13 mouse cellular contexts compared by ENCODE assay signal in the genomic region with DNA sequence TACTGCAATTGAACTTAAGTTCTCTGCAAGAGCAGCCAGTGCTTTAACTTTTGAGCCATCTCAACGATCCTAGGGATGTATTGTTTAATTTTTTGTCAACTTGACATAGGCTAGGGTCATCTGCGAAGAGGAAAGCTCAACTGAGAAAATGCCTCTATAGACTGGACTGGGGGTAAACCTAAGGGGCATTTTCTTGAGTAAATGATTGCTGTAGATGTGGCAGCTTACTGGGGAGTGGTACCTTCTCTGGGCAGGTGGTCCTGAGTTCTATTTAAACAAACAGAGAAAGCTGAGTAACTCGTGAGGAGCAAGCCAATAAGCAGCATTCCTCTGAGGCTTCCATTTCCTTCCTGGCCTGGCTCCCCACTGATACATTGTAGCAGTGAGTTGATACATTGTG. TPM values are rescaled to one million over a fixed set of nuclear protein-coding genes. Genes with fewer than 3 reads are reported as not detected.
DNase-seq lines count a peak whose midpoint lies in the region; ATAC-seq and TF ChIP-seq lines count a peak whose summit lies in the region.
"Had no signal": no experiment of that assay in that cellular context is flagged by ENCODE, and none has a peak within 500 bp of the region (broad histone marks: within the 10 kb centered on the region; RNA-seq: fewer than 3 reads in every experiment).

A gene (plus strand): TSS at position 301 of the 400 bp plus-strand sequence.

- no peak for ATAC-seq in lung, embryonic 16.5 days (ENCODE audit: low read depth)
- ATAC-seq in heart, embryonic 12.5 days (ENCODE audit: insufficient number of reproducible peaks, low FRiP score), result no peak
- ATAC-seq: liver, embryonic 12.5 days had no signal

- H3K9me3 ChIP-seq in lung, embryonic 16.5 days (ENCODE audit: control insufficient read depth, low read length), result no peaks in the 10 kb centered on the region; the same call in 1 of the 2 replicates
- no peaks in the 10 kb centered on the region for H3K9me3 ChIP-seq in heart, embryonic 12.5 days (replicated peaks)
- H3K9me3 ChIP-seq: forebrain, embryonic 12.5 days; hindbrain, embryonic 12.5 days; liver, embryonic 12.5 days had no signal

- H3K9ac ChIP-seq in lung, embryonic 16.5 days (ENCODE audit: low read length), result no peak within 1 kb of the TSS
- no peak within 1 kb of the TSS for H3K9ac ChIP-seq in heart, embryonic 12.5 days
- H3K9ac ChIP-seq: forebrain, embryonic 12.5 days; hindbrain, embryonic 12.5 days; liver, embryonic 12.5 days had no signal

- H3K27ac ChIP-seq in lung, embryonic 16.5 days (ENCODE audit: low read length), result no peak within 1 kb of the TSS
- no peak within 1 kb of the TSS for H3K27ac ChIP-seq in embryonic fibroblast, embryonic 13.5 days (ENCODE audit: insufficient read depth, low read length)
- no peak within 1 kb of the TSS for H3K27ac ChIP-seq in heart, embryonic 12.5 days (ENCODE audit: poor library complexity, severe bottlenecking)
- H3K27ac ChIP-seq: forebrain, embryonic 12.5 days; hindbrain, embryonic 12.5 days; liver, embryonic 12.5 days had no signal

- no peak within 1 kb of the TSS for H3ac ChIP-seq in myocyte (ENCODE audit: control insufficient read depth, insufficient read length)

- no peaks in the 10 kb centered on the region for H3K27me3 ChIP-seq in lung, embryonic 16.5 days (ENCODE audit: control insufficient read depth, insufficient read depth, low read depth, low read length)
- no peaks in the 10 kb centered on the region for H3K27me3 ChIP-seq in heart, embryonic 12.5 days (replicated peaks)
- no peaks in the 10 kb centered on the region for H3K27me3 ChIP-seq in myocyte (ENCODE audit: control insufficient read depth, insufficient read depth, insufficient read length)
- H3K27me3 ChIP-seq: forebrain, embryonic 12.5 days; hindbrain, embryonic 12.5 days; liver, embryonic 12.5 days had no signal

- H3K36me3 ChIP-seq in lung, embryonic 16.5 days (ENCODE audit: control insufficient read depth, insufficient read depth, low read length), result no peaks in the 10 kb centered on the region
- H3K36me3 ChIP-seq in heart, embryonic 12.5 days, result no peaks in the 10 kb centered on the region
- no peaks in the 10 kb centered on the region for H3K36me3 ChIP-seq in myocyte (ENCODE audit: control insufficient read depth, insufficient read depth)
- H3K36me3 ChIP-seq: forebrain, embryonic 12.5 days; hindbrain, embryonic 12.5 days; liver, embryonic 12.5 days had no signal

- TF ChIP-seq CTCF in embryonic fibroblast, embryonic 13.5 days (IDR thresholded peaks at IDR 0.05; ENCODE audit: borderline replicate concordance, insufficient read depth, low read length), result no peak

- H3K4me3 ChIP-seq in lung, embryonic 16.5 days (ENCODE audit: low read length), result no peak within 1 kb of the TSS
- no peak within 1 kb of the TSS for H3K4me3 ChIP-seq in embryonic fibroblast, embryonic 13.5 days (ENCODE audit: insufficient read depth, low read length)
- H3K4me3 ChIP-seq in heart, embryonic 12.5 days, result no peak within 1 kb of the TSS
- no peak within 1 kb of the TSS for H3K4me3 ChIP-seq in myocyte
- H3K4me3 ChIP-seq: forebrain, embryonic 12.5 days; hindbrain, embryonic 12.5 days; liver, embryonic 12.5 days; megakaryocyte, embryonic 14.5 days had no signal

- no peaks in the 10 kb centered on the region for H3K79me2 ChIP-seq in myocyte (ENCODE audit: control insufficient read depth, insufficient read depth)

- WGBS in lung, embryonic 16.5 days, result 50% methylated on average over 3 of the region's 3 CpGs
- 67% methylated on average over 3 of the region's 3 CpGs for WGBS in heart, embryonic 12.5 days

- no peak within 1 kb of the TSS for H3K4me2 ChIP-seq in lung, embryonic 16.5 days (ENCODE audit: low read depth, low read length)
- H3K4me2 ChIP-seq in heart, embryonic 12.5 days, result no peak within 1 kb of the TSS
- H3K4me2 ChIP-seq in myocyte (ENCODE audit: low read depth), result no peak within 1 kb of the TSS
- H3K4me2 ChIP-seq: forebrain, embryonic 12.5 days; hindbrain, embryonic 12.5 days; liver, embryonic 12.5 days had no signal

- no peak for TF ChIP-seq POLR2A in embryonic fibroblast, embryonic 13.5 days (IDR thresholded peaks at IDR 0.05; ENCODE audit: low read depth, low read length)
- TF ChIP-seq POLR2A in myocyte (IDR thresholded peaks at IDR 0.05; ENCODE audit: insufficient read length, low read depth), result no peak

- DNase-seq in lung, postnatal 36 days, result no peak
- DNase-seq in cerebellum, postnatal 10 days, result no peak
- DNase-seq in thymus, postnatal 10 days (ENCODE audit: low spot score in 2 of 2), result no peak
- DNase-seq in layer of hippocampus, adult 9-11 months, result no peak
- DNase-seq: kidney, postnatal 10 days had no signal

- 0 out of 2 replicates have a peak, but pooled peaks cover 4% of the 10 kb centered on the region for H3K4me1 ChIP-seq in lung, embryonic 16.5 days (replicated peaks; ENCODE audit: control insufficient read depth, insufficient read depth, low read length)
- no peaks in the 10 kb centered on the region for H3K4me1 ChIP-seq in embryonic fibroblast, embryonic 13.5 days (ENCODE audit: control insufficient read depth, insufficient read depth, low read length)
- peaks cover 26% of the 10 kb centered on the region for H3K4me1 ChIP-seq in heart, embryonic 12.5 days (replicated peaks)
- H3K4me1 ChIP-seq: liver, embryonic 12.5 days had no signal

TF ChIP-seq in myocyte, 11 proteins besides CTCF, POLR2A, EP300 and RAD21:
- no peak for TF ChIP-seq REST (IDR thresholded peaks at IDR 0.05; ENCODE audit: insufficient read depth, insufficient read length)
- TF ChIP-seq MYOD1 (IDR thresholded peaks at IDR 0.05; ENCODE audit: control insufficient read depth in 1 of 3, insufficient read length in 2 of 3, low read depth in 2 of 3), result no peak
- TF ChIP-seq POLR2AphosphoS2 (IDR thresholded peaks at IDR 0.05; ENCODE audit: insufficient read length, low read depth), result no peak
- no peak for TF ChIP-seq MYOG (IDR thresholded peaks at IDR 0.05; ENCODE audit: control insufficient read depth in 1 of 3, insufficient read depth in 1 of 3, insufficient read length in 2 of 3, low read depth in 2 of 3)
- no peak for TF ChIP-seq TCF3 (IDR thresholded peaks at IDR 0.05; ENCODE audit: insufficient read length, low read depth)

RNA-seq across cellular contexts. Expression of the gene that starts here (rescaled TPM):
- 11.4 and 13.4 TPM in 2 replicates for polyA plus RNA-seq in lung, embryonic 16.5 days (2015; fragmentation: Nextera tagmentation; extraction: Ambion mirVana)
- 19.1 and 25.0 TPM in 2 replicates for polyA plus RNA-seq in embryonic fibroblast, embryonic 13.5 days (2011; ENCODE audit: insufficient read length, low read depth, missing spikeins)
- polyA plus RNA-seq in heart, embryonic 12.5 days (2016; fragmentation: Nextera tagmentation; extraction: Ambion mirVana), result 64.9 and 68.6 TPM in 2 replicates
- 16.8 TPM for polyA plus RNA-seq in myocyte (2012; fragmentation: generic; extraction: Trizol)
